1 mouse cellular context compared by ENCODE assay signal in the genomic region with DNA sequence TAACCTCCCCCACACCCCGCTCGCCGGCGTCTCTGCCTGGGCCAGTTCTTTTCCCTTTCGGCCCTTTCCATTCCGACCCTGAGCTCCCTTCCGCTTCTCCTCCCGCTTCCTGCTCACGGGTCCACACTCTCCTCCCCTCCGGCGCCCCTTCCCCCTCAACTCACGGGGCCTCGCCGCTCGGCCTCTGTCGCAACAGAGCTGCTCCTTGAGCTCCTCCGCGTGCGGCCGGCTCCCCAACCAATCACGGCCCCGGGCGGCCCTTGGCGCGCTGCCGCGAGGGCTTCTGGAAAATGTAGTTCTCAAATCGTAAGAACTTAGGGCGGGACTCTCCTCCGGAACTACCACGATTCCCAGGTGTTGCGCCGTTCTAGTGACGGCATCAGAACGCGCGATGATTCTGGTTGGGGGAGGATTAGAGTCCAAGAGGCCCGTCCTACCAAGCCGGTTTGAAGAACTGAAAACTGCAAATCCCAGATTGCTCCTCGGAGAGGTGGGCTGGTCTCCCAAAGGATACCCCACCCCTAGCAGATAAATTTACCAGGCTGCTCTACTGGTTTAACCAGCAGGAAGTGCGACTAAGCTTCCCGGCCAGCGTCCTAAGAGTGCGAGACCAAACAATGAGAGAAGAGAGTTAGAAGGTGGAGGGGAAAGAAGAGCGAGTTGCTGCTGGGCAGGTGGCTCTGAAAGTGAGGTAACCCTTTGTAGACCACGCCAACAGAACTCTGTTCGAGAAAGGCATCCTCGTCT.
A peak's percentile ranks its signal among the peaks of the same experiment; 100 is the strongest.
TF ChIP-seq lines count a peak whose summit lies in the region.

A gene (minus strand): TSS at position 285 of the 747 bp plus-strand sequence.

TF ChIP-seq in myocyte, 11 proteins besides CTCF, POLR2A, EP300 and RAD21 (continued from another document):
- TF ChIP-seq CEBPB (IDR thresholded peaks at IDR 0.05; ENCODE audit: insufficient read depth, poor library complexity, severe bottlenecking) (peak; percentile 41; the same call in 1 of the 2 replicates), TCF3 (IDR thresholded peaks at IDR 0.05; ENCODE audit: insufficient read length, low read depth) (no peak), MYOG (IDR thresholded peaks at IDR 0.05; ENCODE audit: control insufficient read depth in 1 of 3, insufficient read depth in 1 of 3, insufficient read length in 2 of 3, low read depth in 2 of 3) (peak in 1 of 3 experiments; percentile 49)
